Mouse (Mus musculus): ENCODE results near the gene H2-T3.
"Not testable (repeated sequence)": the region's sequence is repeated elsewhere in the genome, so short reads cannot be mapped to it uniquely, and the experiment has no call there.

Gene H2-T3

GRCm38 (mm10) chr17:36190169-36190507 is at the start of gene H2-T3:
Gene H2-T3 (minus strand): TSS chr17:36190287.
- DNase-seq = no peak

DNA sequence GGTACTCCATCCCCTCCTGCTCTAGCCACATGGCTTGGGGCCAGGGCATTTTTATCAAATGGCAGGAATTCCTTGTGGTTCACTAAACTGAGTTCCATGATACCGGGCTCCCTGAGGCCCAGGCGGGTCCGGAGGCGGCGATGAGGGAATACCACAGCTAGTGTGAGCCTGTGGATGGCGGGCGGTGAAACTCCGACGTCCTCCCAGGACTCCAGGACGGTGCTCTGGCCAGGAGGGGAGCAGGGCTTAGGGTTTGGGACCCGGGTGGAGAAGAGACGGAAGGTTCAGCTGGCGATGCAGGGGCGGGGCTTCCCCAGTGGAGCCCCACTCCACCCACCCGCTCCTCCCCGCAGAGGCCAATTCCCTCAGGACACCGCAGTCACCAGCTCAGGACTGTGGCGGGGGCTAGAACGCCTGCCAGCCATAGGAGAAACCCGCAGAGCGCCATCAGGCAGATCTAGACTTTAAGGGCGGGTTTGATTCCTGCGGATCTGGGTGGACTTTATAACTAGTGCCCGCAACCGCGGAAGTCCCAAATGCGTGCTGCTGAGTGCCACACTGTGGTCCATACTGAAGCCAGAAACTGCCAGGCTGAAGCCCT is 47.3 kb upstream of the H2-T3 start:
- DNase-seq = no peak

DNA sequence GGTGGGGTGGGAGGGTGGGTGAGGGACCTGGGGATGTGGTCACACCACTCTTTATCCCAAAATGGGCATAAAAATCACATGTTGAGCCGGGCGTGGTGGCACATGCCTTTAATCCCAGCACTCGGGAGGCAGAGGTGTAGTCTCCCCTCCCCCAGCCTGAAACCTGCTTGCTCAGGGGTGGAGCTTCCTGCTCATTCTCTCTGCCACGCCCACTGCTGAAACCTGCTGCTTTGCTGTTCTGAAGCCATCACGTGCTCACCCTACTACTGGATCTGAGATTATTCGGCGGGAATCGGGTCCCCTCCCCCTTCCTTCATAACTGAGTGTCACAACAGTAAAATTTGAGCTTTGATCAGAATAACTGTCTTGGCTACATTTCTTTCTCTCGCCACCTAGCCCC is 45.2 kb upstream of the H2-T3 start:
- DNase-seq = peak; percentile 63

- DNase-seq = no peak
Observed at GRCm38 (mm10) chr17:36233572-36233971, 43.5 kb upstream of the H2-T3 start.

DNA sequence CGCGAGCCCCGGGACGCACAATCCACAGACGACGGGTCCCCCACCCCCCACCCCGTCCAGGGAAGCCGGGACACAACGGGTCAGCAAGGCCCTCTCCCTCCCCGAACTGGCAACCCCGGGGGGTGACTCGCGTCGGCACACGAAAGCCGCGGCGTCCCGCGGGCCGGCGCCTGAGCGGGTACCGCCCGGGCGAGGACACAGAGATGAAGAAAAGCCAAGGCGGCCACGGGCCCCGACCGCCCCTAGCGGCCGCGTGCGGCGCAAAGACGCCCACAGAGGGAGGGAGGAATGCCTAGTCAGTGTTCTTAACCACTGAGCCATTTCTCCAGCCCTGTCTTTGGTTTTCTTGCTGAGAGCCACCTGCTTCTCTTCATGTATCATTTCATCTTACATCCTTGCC is 41.2 kb upstream of the H2-T3 start:
- peak; percentile 68 for DNase-seq

- no peak for DNase-seq
Observed at GRCm38 (mm10) chr17:36229046-36229445, 39.0 kb upstream of the H2-T3 start.

DNA sequence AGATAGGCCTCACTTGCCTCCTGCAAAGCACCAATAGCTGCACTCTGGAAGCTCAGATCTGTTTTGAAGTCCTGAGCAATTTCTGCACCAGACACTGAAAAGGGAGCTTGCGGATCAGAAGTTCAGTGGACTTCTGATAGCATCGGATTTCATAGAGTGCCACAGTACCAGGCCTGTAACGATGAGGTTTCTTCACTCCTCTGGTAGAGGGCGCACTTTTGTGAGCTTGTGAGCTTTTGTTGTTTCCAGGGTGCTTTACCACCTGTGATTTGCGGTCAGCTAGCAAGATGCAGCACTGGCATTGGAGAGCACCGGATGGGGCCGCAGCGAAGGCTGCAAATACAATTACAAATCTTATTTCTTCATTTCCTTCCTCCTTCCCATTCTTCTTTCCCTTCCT is 36.8 kb upstream of the H2-T3 start:
- DNase-seq = peak; percentile 57

DNA sequence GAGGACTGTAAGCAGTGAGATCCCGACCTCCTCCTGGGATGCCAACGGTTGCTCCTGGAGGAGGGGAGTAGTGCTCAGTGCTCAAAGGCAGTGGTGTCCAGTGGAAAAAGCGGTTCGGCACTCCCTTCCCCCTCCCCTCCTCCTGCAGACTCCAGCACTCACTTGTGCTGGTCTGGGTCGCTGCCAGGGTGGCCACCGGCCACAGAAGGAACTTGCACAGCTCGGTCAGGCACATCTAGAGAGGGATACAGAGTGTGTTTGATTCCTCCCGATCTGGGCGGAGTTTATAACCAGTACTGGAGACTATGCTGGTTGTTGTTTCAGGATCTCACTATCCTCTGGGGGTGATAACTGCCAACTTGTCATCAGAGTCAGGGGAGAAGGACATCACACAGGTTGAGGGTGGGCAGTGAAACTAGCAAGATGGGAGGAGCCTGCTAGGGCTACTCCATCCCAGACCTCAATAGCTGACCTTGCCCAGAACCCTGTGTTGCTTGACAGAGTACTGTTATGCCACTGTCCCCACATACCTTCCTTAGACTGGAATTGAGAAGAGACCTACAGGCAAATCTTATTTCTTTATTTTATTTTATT is 35.2 kb upstream of the H2-T3 start:
- DNase-seq = no peak

DNA sequence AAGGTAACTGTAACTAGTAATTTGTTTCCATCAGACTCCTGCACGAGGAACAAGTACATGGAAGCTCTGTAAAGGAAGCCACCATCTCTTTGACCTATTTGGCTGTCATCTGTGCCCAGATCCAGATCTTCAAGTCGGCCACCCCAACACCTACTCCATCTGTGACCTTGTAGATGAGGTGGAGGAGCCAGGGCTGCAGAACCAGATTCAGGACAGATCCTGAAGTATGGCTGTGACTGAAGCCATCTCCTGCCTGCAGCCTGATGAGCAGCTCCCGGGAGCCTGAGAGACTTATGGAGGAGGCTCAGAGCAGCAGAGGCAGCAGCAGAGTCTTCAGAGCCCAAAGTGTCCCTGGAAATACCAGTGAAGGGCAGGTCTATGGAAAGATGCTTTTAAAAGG is 34.4 kb upstream of the H2-T3 start:
- no peak for DNase-seq

GRCm38 (mm10) chr17:36218594-36219155 is 28.6 kb upstream of the H2-T3 start:
- no peak for DNase-seq

GRCm38 (mm10) chr17:36215586-36215985 is 25.5 kb upstream of the H2-T3 start:
- no peak for DNase-seq

- DNase-seq = no peak
Observed at GRCm38 (mm10) chr17:36206846-36207245, 16.8 kb upstream of the H2-T3 start.

DNA sequence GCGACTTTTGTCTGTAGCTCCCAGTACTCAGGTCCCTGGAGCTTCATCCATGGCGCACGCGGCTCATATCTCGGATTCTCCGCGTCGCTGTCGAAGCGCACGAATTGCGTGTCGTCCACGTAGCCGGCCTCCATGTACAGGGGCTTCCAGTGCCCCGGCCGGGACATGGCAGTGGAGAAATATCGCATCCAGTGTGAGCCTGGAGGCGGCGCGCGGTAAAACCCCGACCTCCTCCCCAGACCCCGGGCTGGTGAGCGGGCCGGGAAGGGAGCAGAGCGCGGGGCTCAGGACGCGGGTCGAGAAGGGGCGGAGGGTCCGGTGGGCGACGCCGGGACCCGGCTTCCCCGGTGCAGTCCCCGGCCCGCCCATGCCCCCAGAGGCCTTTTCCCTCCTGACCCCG is 15.8 kb upstream of the H2-T3 start:
- DNase-seq = no peak

DNA sequence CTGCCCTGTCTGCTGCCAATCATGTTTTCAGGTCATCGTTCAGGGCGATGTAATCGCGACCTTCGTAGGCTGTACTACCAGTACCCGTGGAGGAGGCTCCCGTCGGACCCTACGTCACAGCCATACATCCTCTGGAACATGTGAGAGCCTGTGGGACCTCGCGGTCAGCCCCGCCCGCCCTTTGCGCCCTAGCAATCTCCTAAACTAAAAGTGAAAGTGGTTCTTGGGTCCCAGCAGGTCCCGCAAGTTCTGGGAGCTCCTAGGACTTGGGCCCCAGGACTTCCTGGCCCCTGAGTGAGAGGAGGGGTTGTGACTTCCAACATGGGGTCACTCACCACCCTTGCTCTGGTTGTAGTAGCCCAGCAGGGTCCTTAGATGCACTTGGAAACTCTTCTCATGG is 15.4 kb upstream of the H2-T3 start:
- peak; percentile 60 for DNase-seq

- DNase-seq = no peak
Observed at GRCm38 (mm10) chr17:36201851-36202250, 11.8 kb upstream of the H2-T3 start.

- no peak for DNase-seq
Observed at GRCm38 (mm10) chr17:36198317-36198716, 8.2 kb upstream of the H2-T3 start.

- DNase-seq = no peak
Observed at GRCm38 (mm10) chr17:36194471-36194870, 4.4 kb upstream of the H2-T3 start.

DNA sequence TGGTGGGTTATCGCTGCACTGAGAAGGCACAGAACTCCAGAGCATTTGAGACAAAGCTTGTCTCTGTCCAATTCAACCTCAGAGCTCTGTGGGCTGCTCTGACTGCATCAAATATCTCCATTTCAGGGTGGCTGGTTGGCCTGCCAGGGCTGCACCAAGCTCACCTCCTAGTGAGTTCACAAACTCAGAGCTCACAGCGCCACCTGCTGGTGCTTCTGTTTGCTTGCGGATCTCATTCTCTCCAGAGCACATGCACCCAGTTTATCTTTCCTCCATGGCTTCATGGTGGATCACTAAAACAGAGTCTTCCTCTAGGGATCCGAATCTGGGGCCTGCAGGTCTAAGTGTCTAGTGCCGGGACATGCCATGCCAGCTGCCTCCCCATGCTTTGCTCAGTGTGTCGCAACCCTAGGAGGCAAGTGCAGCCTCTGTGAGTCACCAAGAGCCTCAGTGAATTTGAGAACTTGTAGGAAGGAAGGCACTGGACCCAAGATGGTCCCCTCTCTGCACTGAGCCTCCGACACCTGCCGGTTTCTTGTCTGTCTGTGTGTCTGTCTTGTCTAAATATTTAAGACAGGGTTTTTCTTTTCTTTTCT is 3.6 kb upstream of the H2-T3 start:
- DNase-seq = peak; percentile 79

- DNase-seq = no peak
Observed at GRCm38 (mm10) chr17:36192371-36192770, 2.3 kb upstream of the H2-T3 start.

GRCm38 (mm10) chr17:36189491-36190168 is 457 bp downstream of the H2-T3 start:
- no peak for DNase-seq

DNA sequence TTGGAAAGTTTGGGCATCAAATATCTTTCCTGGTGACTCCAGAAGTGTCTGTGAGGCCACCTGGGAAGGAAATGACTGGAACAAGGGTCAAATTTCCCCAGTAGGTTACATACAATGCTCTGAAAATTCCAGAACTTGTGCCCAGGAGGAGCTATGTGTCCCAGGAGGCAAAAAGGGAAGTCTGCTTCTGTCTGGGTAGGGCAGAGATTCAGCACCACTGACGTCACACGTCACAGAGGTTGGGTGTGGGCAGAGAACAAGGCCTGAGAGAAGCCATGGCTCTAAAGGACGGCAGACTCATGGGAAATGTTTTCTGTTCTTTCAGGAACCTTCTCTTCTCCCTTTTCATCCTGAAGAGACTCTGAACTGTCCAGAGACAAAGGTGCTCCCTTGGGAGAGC is 2.5 kb downstream of the H2-T3 start:
- DNase-seq = no peak

DNA sequence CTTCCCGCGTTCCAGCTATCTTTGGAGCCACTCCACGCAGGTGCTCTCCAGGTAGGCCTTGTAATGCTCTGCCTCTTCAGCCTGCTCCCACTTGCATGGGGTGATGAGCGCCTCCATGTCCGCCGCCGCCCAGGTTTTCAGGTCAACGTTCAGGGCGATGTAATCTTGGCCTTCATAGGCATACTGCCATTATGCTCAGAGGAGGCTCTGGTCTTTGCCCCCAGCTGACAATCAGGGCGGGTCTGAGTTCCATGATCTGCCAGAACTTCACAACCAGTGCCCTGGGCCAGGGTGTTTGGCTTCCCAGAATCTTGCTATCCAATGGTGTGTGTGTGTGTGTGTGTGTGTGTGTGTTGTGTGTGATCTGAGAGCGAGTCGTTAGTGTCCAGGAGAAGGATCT is 7.9 kb downstream of the H2-T3 start:
- no peak for DNase-seq

DNA sequence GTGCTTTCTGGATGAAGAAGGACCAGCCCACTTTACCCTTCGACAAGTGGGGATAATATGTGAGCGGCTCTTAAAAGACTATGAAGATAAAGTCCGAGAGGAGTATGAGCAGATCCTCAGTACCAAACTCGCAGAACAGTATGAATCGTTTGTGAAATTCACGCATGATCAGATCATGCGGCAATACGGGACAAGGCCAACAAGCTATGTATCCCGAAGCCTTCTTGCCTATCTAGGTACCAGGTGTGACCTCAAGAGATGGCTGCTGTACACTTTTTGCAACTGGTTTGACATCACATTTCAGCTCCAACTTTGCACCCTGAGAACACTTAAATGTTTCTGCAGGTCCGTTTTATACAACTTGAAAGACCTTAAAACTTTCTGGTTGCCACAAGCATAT is 10.6 kb downstream of the H2-T3 start:
- not testable (repeated sequence) for DNase-seq

GRCm38 (mm10) chr17:36178938-36179337 is 11.1 kb downstream of the H2-T3 start:
- DNase-seq = peak; percentile 20
